Mouse (Mus musculus) skeletal muscle tissue, postnatal 0 days (tissue): ENCODE measurements around the gene Slc25a14. TPM values are rescaled to one million over a fixed set of nuclear protein-coding genes. Genes with fewer than 3 reads are reported as not detected.

Source experiments
- microRNA-seq, 2 experiments: library from miRNA; unstranded; fragments of <30 nt; microRNA quantifications; one replicate each; pipeline ENCODE4; 2016
- polyA plus RNA-seq: library from polyadenylated mRNA; unstranded; fragments of >200 nt; fragmentation: Nextera tagmentation; extraction: Ambion mirVana; gene quantifications from 2 replicates; pipeline ENCODE4 v1.2.1, GENCODE M21; 2015

The Slc25a14 gene
- polyA plus RNA-seq: 4.3 and 5.3 TPM in 2 replicates

GRCm38 (mm10) chrX:48623379-48624053 is at the start of gene Slc25a14:
TSS of gene Slc25a14 (plus strand) at chrX:48623413.

GRCm38 (mm10) chrX:48594099-48594760 is 29.0 kb upstream of the Slc25a14 start, which contains the start of gene Zfp280c:
TSS of gene Zfp280c (minus strand) at chrX:48594504.

GRCm38 (mm10) chrX:48674171-48674570 is 51.0 kb downstream of the Slc25a14 start, which contains the start of gene Gpr119:
TSS of gene Gpr119 (minus strand) at chrX:48674478.

GRCm38 (mm10) chrX:48694864-48695371 is 71.7 kb downstream of the Slc25a14 start, which contains the start of gene Rbmx2:
TSS of gene Rbmx2 (plus strand) at chrX:48695004.

Small RNA genes within 50 kb of the gene (microRNA-seq; reads per million reads assigned to microRNA genes)
- gene Gm27828: 0 reads per million in 2 experiments

Other genes with a start within 250 kb of the Slc25a14 start
- 3.1 and 3.3 TPM in 2 replicates for gene Elf4, start 160.3 kb upstream of the Slc25a14 start, polyA plus RNA-seq
- gene Aifm1, start 109.8 kb upstream of the Slc25a14 start, polyA plus RNA-seq: 60.4 and 64.0 TPM in 2 replicates
- 1.5 and 1.7 TPM in 2 replicates for gene Rab33a, start 104.1 kb upstream of the Slc25a14 start, polyA plus RNA-seq
- 3.6 and 4.1 TPM in 2 replicates for gene Zfp280c, start 28.9 kb upstream of the Slc25a14 start, polyA plus RNA-seq
- not detected in 2 replicates for gene Gpr119, start 51.1 kb downstream of the Slc25a14 start, polyA plus RNA-seq
- gene Rbmx2, start 71.6 kb downstream of the Slc25a14 start, polyA plus RNA-seq: 7.0 and 7.2 TPM in 2 replicates